Mouse (Mus musculus) forebrain, embryonic 13.5 days (tissue): ENCODE measurements around the gene Ociad2. TPM values are rescaled to one million over a fixed set of nuclear protein-coding genes. Genes with fewer than 3 reads are reported as not detected.
"Not testable (repeated sequence)": the region's sequence is repeated elsewhere in the genome, so short reads cannot be mapped to it uniquely, and the experiment has no call there.

Experiments
- ATAC-seq: fragments of 200-750 bp; cut with Nextera tagmentation; 2 replicates; pipeline ENCODE4 v1.8.0; 2017
- H3K27ac ChIP-seq: fragments of 300-500 bp; sonication (generic); 2 replicates; pipeline ENCODE4 v1.5.1; 2015; ENCODE audit warnings: inconsistent platforms, mild to moderate bottlenecking, moderate library complexity
- H3K27me3 ChIP-seq: fragments of 300-500 bp; sonication (generic); 2 replicates; pipeline ENCODE4 v1.6.1; 2015; ENCODE audit warnings: mild to moderate bottlenecking, inconsistent platforms
- H3K36me3 ChIP-seq: fragments of 300-500 bp; sonication (generic); 2 replicates; pipeline ENCODE4 v1.6.1; 2015; ENCODE audit warnings: mild to moderate bottlenecking, inconsistent platforms; ENCODE audit not compliant: poor library complexity, severe bottlenecking
- H3K4me1 ChIP-seq: fragments of 300-500 bp; sonication (generic); 2 replicates; pipeline ENCODE4 v1.6.1; 2015; ENCODE audit warnings: inconsistent platforms
- H3K4me2 ChIP-seq: fragments of 300-500 bp; sonication (generic); 2 replicates; pipeline ENCODE4 v1.6.1; 2015; ENCODE audit warnings: inconsistent platforms, mild to moderate bottlenecking, moderate library complexity
- H3K4me3 ChIP-seq: fragments of 300-500 bp; sonication (generic); 2 replicates; pipeline ENCODE4 v1.5.1; 2015; ENCODE audit warnings: mild to moderate bottlenecking, inconsistent platforms
- H3K9ac ChIP-seq: fragments of 300-500 bp; sonication (generic); 2 replicates; pipeline ENCODE4 v1.6.1; 2015; ENCODE audit warnings: mild to moderate bottlenecking, inconsistent platforms
- H3K9me3 ChIP-seq: fragments of 300-500 bp; sonication (generic); replicated peaks from 2 replicates; pipeline ENCODE4 v1.6.1; 2016; ENCODE audit warnings: inconsistent platforms
- WGBS: fragments of 180-500 bp; shearing (Covaris S2); methylation state at CpG from one replicate; pipeline ENCODE4 v1.1.7; 2015; 5-methylcytosine and 5-hydroxymethylcytosine counted together
- polyA plus RNA-seq: library from polyadenylated mRNA; unstranded; fragments of >200 nt; fragmentation: Nextera tagmentation; extraction: Ambion mirVana; gene quantifications from 2 replicates; pipeline ENCODE4 v1.2.1, GENCODE M21; 2015

Ociad2 gene
- polyA plus RNA-seq, 1 experiment from 2014 or later, result 13.5 TPM

DNA sequence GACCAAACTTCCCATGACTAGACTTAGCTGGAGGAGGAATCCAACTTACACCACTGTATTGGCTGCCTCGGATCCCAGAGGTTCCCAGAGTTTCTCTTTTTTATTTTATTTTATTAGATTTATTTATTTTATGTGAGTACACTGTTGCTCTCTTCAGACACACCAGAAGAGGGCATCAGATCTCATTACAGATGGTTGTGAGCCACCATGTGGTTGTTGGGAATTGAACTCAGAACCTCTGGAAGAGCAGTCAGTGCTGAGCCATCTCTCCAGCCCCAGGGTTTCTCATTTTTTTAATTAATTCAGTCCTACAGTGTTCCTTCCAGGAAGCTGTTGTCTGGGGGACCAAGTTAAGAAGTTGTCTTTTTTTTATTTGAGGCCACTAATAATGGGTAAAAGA lies 18.1 kb downstream of the Ociad2 start:
- H3K27me3 ChIP-seq, H3K27ac ChIP-seq, H3K4me2 ChIP-seq, ATAC-seq, H3K4me1 ChIP-seq, H3K36me3 ChIP-seq, H3K4me3 ChIP-seq, H3K9me3 ChIP-seq, H3K9ac ChIP-seq: not testable (repeated sequence)
- 93% methylated on average over 1 of the region's 1 CpGs for WGBS

DNA sequence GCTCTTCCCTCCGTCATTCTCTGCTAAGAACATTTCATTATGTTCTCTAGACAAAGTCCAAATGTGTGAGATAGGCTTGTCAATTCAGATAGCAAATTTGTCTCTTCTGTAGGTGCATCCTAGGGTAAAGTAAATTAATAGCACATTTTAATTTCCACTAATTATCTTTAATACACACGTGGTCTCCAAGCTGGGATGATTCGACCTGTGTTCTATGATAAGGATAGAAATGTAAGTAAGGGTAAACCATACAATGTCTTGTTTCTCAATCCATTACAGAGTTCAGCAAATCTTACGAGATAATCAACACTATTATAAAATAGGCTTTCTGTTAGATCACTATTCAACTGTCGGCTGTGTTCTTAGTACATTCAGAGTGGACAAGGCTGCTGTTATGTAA lies 21.5 kb downstream of the Ociad2 start:
- H3K27me3 ChIP-seq, result no peaks in the 10 kb centered on the region
- no peak overlapping the region for H3K27ac ChIP-seq
- H3K36me3 ChIP-seq, result peaks cover 28% of the 10 kb centered on the region
- H3K4me1 ChIP-seq, result no peaks in the 10 kb centered on the region
- WGBS, result 93% methylated on average over 5 of the region's 5 CpGs
- H3K4me2 ChIP-seq, result no peak overlapping the region
- no peak overlapping the region for H3K4me3 ChIP-seq
- no peak for ATAC-seq
- H3K9me3 ChIP-seq, result no peaks in the 10 kb centered on the region
- no peak overlapping the region for H3K9ac ChIP-seq

DNA sequence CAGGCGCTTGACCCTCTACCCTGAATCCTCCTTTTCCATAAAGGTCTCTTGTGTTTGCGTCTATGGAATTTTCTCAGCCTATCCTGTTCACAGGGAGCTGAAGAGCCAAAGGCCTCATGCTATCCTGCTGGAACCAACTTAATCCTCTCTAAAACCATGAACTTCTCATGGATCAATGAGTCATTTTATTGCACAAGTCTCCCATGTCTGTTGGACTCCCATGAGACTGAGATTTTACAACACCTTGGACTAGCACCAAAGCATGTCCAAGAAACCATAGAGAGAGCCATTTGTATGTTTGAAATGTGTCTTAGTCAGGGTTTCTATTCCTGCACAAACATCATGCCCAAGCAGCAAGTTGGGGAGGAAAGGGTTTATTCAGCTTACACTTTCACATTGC lies 26.2 kb downstream of the Ociad2 start:
- Histone ChIP-seq H3K4me1 (no peaks in the 10 kb centered on the region), H3K9ac (no peak overlapping the region), H3K4me2 (no peak overlapping the region), H3K27me3 (no peaks in the 10 kb centered on the region), H3K27ac (no peak overlapping the region), H3K9me3 (no peaks in the 10 kb centered on the region), H3K4me3 (no peak overlapping the region), H3K36me3 (peaks cover 66% of the 10 kb centered on the region)
- ATAC-seq, result no peak
- 97% methylated on average over 2 of the region's 2 CpGs for WGBS

DNA sequence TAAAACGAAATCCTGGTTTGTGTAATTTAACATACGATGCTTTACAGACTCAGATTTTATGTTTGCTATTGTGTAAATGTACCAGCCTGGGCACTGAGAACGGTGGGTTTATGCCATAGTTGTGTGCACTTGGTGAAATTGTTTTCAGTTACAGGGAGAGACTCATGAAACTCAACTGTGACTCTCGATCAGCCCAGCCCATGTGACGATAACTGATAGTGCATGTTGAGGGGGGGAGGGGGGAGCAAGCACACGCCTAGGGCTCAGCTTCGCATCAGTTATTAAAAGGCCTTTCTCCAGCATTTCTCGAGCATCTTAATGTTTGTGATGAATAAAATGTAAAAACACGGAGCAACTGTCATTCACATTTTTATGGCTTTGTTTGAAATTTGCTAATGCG lies 27.2 kb downstream of the Ociad2 start:
- Histone ChIP-seq H3K9me3 (no peaks in the 10 kb centered on the region), H3K27me3 (no peaks in the 10 kb centered on the region), H3K27ac (no peak overlapping the region), H3K4me2 (no peak overlapping the region), H3K4me1 (no peaks in the 10 kb centered on the region), H3K4me3 (no peak overlapping the region), H3K9ac (no peak overlapping the region), H3K36me3 (peaks cover 74% of the 10 kb centered on the region)
- no peak for ATAC-seq
- WGBS, result 96% methylated on average over 10 of the region's 10 CpGs

DNA sequence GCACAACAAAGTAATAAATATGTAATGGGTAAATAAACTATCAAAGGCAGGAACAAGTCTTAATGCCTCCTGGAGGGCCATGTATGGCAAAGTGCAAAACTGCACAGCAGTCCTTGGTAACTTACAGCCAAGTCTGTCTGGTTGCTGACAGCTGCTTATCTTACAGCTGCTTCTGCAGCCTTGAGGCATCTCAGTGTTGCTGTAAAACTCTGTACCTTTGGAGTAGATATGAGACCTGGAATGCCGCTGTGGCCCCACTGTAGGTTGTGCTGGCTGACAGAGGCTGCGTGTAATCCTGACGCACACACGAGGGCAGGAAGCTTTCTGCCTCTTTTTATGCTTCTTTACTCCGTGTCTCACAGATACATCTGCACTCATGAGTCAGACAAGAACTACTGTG lies 29.4 kb downstream of the Ociad2 start:
- 97% methylated on average over 5 of the region's 5 CpGs for WGBS

DNA sequence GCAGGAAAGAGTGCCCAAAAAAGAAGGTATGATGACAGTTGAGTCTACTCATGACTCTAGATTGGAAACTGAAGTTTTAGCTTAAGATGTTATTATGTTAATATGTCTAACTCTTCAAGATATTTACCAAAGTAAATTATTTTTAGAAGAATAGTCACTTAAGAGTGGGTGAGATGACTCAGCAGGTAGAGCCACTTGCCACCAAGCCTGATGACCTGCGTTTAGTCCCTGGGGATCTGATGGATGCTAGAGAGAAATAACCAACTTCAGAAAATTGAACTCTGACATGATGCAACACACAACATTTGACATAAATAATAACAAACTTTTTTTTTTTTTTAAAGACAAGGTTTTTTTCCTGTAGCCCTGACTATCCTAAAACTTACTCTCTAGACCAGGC lies 30.4 kb downstream of the Ociad2 start:
- Histone ChIP-seq H3K9ac (no peak overlapping the region), H3K4me1 (no peaks in the 10 kb centered on the region), H3K4me3 (no peak overlapping the region), H3K9me3 (no peaks in the 10 kb centered on the region), H3K27ac (no peak overlapping the region), H3K36me3 (peaks cover 86% of the 10 kb centered on the region), H3K4me2 (no peak overlapping the region), H3K27me3 (no peaks in the 10 kb centered on the region)
- WGBS, result 94% methylated on average over 1 of the region's 1 CpGs
- no peak for ATAC-seq

More for the DNA sequence above, 29.4 kb downstream of the Ociad2 start:
- Histone ChIP-seq H3K4me3 (no peak overlapping the region), H3K9me3 (no peaks in the 10 kb centered on the region), H3K27ac (no peak overlapping the region), H3K36me3 (peaks cover 88% of the 10 kb centered on the region), H3K27me3 (no peaks in the 10 kb centered on the region), H3K9ac (no peak overlapping the region), H3K4me1 (no peaks in the 10 kb centered on the region), H3K4me2 (no peak overlapping the region)
- ATAC-seq, result no peak

DNA sequence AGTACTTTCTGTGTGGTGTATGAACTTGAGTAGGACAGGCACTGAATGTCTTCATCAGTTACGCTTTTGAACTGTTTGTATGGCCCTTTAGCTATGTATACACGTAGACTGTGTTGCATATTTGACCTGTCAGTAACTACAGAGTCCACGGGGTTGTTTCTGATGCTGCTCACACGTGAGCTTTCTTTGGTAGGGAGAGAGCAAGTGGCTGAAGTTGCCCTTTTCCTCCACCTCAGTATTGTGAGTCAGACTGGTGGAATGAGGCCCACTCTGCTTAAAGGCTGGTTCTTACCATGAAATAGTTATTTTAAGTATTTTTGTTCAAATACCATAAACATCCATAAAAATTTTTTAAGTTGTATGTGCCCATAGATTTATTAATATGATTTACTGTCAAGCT lies 31.3 kb downstream of the Ociad2 start:
- no peaks in the 10 kb centered on the region for H3K9me3 ChIP-seq
- H3K27ac ChIP-seq, result no peak overlapping the region
- peaks cover 81% of the 10 kb centered on the region for H3K36me3 ChIP-seq
- no peak for ATAC-seq
- H3K4me1 ChIP-seq, result no peaks in the 10 kb centered on the region
- no peak overlapping the region for H3K9ac ChIP-seq
- H3K27me3 ChIP-seq, result no peaks in the 10 kb centered on the region
- H3K4me2 ChIP-seq, result no peak overlapping the region
- no peak overlapping the region for H3K4me3 ChIP-seq
- WGBS, result 85% methylated on average over 4 of the region's 4 CpGs

DNA sequence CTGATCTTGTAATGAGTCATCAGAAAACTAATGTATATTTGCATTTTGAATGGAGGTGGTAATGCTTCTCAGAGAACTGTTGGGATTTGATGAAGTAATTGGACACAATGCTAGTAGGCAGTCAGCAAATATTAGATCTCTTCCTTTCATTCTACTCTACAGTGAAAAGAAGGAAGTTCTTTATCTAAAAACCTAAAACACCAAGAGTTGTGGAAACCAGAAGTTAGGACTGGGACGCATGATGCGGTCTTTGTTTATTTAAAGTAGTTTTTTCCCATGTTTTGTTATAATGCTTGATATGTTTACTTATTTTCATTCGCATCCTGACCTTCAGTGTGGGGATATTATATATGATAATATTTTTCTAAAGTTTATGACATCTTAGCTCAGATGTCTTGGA lies 33.5 kb downstream of the Ociad2 start:
- Histone ChIP-seq H3K27me3 (no peaks in the 10 kb centered on the region), H3K9ac (no peak overlapping the region), H3K9me3 (no peaks in the 10 kb centered on the region), H3K36me3 (peaks cover 73% of the 10 kb centered on the region), H3K4me2 (no peak overlapping the region), H3K4me3 (no peak overlapping the region), H3K4me1 (no peaks in the 10 kb centered on the region), H3K27ac (no peak overlapping the region)
- ATAC-seq, result no peak
- WGBS, result 98% methylated on average over 3 of the region's 3 CpGs

DNA sequence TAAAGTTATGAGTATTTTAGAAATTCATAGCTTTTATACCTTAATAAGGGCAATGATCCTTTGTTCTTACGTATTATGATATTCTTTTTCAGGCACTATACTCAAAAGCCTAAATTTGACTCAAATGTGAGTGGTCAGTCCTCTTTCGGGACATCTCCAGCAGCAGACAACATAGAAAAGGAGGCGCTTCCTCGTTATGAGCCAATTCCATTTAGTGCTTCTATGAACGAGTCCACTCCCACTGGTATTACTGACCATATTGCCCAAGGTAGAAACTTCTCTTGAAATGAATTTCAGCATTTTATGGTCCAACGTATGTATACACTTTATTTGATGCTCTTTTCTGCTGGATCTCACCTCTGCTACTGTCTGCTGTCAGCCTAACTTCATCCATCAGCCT lies 34.3 kb downstream of the Ociad2 start:
- no peak overlapping the region for H3K4me2 ChIP-seq
- H3K4me1 ChIP-seq, result no peaks in the 10 kb centered on the region
- H3K27me3 ChIP-seq, result no peaks in the 10 kb centered on the region
- WGBS, result 94% methylated on average over 6 of the region's 6 CpGs
- peaks cover 78% of the 10 kb centered on the region for H3K36me3 ChIP-seq
- no peak for ATAC-seq
- no peak overlapping the region for H3K4me3 ChIP-seq
- H3K27ac ChIP-seq, result no peak overlapping the region
- no peaks in the 10 kb centered on the region for H3K9me3 ChIP-seq
- H3K9ac ChIP-seq, result no peak overlapping the region

DNA sequence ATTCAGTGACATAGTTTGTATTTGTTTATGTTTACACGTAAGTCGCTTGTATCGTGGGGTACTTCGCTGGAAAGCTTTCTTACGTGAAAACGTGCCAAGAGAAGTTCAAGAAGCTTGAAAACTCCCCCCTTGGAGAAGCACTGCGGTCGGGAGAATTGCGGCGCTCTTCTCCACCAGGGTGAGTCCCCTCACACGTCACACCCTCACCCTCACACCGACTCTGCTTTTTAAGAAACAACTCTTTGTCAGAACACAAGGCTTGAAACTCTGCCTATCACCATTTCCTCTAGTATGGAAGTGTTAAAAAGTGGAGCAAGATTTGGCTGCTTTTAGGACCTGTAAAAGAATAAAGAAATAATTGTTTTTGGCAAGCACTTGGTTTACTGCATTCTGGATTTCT lies 36.3 kb downstream of the Ociad2 start:
- Histone ChIP-seq H3K27me3 (no peaks in the 10 kb centered on the region), H3K27ac (no peak overlapping the region), H3K9ac (no peak overlapping the region), H3K4me3 (no peak overlapping the region), H3K9me3 (no peaks in the 10 kb centered on the region), H3K4me1 (no peaks in the 10 kb centered on the region), H3K36me3 (peaks cover 75% of the 10 kb centered on the region), H3K4me2 (no peak overlapping the region)
- 89% methylated on average over 12 of the region's 12 CpGs for WGBS
- ATAC-seq, result no peak

DNA sequence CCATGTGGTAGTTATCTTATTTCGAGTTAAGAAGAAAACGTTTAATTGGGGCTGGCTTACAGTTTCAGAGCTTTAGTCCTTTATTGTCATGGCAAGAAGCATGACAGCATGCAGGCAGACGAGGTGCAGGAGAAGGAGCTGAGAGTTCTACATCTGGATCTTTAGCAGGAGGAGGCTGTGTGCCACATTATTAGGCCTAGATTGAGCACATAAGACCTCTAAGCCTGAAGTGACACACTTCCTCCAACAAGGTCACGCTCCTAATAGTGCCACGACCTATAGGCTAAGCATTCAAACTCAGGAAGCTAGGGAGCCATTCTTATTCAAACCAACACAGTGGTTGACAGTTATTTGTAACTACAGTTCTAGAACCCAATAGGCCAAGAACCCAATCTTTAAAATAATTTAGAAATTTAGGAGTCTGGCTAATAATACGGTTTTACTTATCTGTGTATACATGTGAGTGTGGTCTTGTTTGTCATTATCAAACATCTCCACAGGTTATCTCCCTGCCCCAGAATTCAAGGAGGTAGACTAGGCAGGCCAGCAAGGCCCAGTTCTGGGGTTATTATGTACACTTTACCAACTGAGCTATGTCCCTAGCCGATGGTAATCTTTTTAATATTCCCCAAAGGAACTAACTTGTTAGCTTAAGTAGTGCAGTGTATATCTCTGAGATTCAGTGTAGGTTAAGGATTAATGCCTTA lies 39.1 kb downstream of the Ociad2 start:
- Histone ChIP-seq H3K4me3 (no peak overlapping the region), H3K27me3 (no peaks in the 10 kb centered on the region), H3K9ac (no peak overlapping the region), H3K27ac (no peak overlapping the region), H3K4me2 (no peak overlapping the region), H3K9me3 (no peaks in the 10 kb centered on the region), H3K36me3 (peaks cover 61% of the 10 kb centered on the region), H3K4me1 (no peaks in the 10 kb centered on the region)
- no peak for ATAC-seq
- 93% methylated on average over 7 of the region's 7 CpGs for WGBS

DNA sequence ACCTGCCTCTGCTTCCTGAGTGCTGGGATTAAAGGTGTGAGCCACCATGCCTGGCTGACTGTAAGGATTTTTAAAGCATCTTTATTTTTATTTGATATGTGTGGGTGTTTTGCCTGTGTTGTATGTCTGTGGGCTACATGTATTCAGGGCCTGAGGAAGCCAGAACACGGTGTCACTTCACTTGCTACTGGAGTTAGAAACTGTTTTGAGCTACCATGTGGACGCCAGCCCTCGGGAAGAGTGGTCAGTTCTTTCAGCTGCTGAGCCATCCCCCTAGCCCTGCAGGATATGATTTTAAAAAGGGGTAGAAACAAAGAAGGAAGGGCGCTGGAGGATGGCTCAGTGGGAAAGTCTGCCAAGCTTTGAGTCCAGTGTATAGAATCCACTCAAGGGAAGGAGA lies 44.9 kb downstream of the Ociad2 start:
- H3K4me1 ChIP-seq, result peaks cover 16% of the 10 kb centered on the region
- H3K27me3 ChIP-seq, result no peaks in the 10 kb centered on the region
- no peak for ATAC-seq
- H3K27ac ChIP-seq, result no peak overlapping the region
- 79% methylated on average over 4 of the region's 4 CpGs for WGBS
- peaks cover 36% of the 10 kb centered on the region for H3K36me3 ChIP-seq
- no peak overlapping the region for H3K4me3 ChIP-seq
- no peak overlapping the region for H3K4me2 ChIP-seq
- no peaks in the 10 kb centered on the region for H3K9me3 ChIP-seq
- no peak overlapping the region for H3K9ac ChIP-seq

DNA sequence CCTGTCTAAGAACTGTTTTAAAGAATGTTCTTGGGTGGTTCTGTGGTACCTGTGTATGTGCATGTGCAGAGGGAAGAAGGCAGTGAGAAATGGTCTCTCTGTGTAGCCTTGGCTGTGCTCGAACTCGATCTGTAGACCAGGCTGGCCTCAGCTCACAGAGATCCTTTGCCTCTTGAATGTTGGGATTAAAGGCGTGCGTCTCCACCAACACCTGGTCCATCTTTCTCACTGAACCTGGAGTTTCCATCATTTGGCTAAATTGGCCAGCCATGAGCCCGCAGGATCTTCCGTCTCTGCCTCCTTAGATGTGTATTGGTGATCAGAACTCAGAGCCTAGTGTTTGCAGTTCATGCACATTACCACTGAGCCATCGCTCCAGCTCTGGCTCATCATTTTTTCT lies 45.8 kb downstream of the Ociad2 start:
- Histone ChIP-seq H3K36me3 (peaks cover 28% of the 10 kb centered on the region), H3K27ac (no peak overlapping the region), H3K9me3 (no peaks in the 10 kb centered on the region), H3K27me3 (no peaks in the 10 kb centered on the region), H3K4me3 (no peak overlapping the region), H3K4me1 (peaks cover 16% of the 10 kb centered on the region), H3K9ac (no peak overlapping the region), H3K4me2 (no peak overlapping the region)
- WGBS, result 96% methylated on average over 7 of the region's 7 CpGs
- no peak for ATAC-seq
